Mouse (Mus musculus): Measurements from ENCODE around the gene Cage1.

DNA sequence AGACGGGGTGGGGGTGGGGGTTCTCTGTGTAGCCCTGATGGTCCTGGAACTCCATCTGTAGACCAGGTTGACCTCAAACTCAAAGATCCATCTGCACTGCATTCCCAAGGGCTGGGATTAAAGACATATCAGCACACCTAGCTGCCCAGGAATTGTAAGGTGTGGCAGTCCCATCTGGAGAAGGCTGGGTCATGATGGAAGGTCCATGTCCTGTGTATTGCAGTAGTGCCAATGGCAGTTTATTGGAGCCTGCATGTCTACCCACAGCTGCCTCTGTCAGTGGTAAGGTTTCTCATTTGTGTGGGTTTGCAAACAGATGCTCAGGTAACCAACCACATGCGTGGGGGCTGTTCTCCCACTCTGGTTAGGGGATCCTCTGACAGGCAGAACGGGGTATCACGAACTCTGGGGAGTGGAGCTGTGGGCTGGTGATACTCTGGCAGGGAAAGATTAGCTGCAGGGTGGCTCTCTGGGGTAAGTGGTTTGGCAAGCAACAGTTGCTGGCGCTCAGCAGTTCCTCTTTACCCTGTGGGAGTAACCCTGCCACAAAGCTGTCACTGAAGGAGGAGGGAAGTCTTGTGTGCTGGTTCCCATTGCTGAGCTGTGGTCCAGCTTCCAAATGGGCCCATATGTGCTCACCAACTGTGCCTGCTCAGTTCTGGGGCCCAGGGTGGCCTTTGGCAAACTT lies 27.0 kb downstream of the Cage1 start:
- TF ChIP-seq CTCF (IDR thresholded peaks at IDR 0.05) (no peak), EP300 (IDR thresholded peaks at IDR 0.05) (no peak)
